Mouse (Mus musculus) limb, embryonic 14.5 days (tissue): ENCODE measurements at regions not wholly inside any gene's neighbourhood (a gene's known extent, or its start where the extent isn't known, plus 50 kb on each side); places are given as distances from the start of the nearest gene placed in this dataset.
A peak's percentile ranks its signal among the peaks of the same experiment; 100 is the strongest.
"Not testable (repeated sequence)": the region's sequence is repeated elsewhere in the genome, so short reads cannot be mapped to it uniquely, and the experiment has no call there.

Experiments used
- ATAC-seq: fragments of 200-750 bp; cut with Nextera tagmentation; 2 replicates; pipeline ENCODE4 v1.8.0; 2017; ENCODE audit warnings: low read depth, moderate number of reproducible peaks, moderate TSS enrichment; ENCODE audit not compliant: low FRiP score
- DNase-seq: peaks from one replicate; pipeline ENCODE4 v3.0.0-alpha.2; 2015; ENCODE audit warnings: low spot score
- H3K27ac ChIP-seq: fragments of 300-500 bp; sonication (generic); replicated peaks from 2 replicates; pipeline ENCODE4 v1.5.1; 2014; ENCODE audit warnings: low read depth, mild to moderate bottlenecking, low read length, moderate library complexity, mixed read lengths
- H3K27me3 ChIP-seq: fragments of 300-500 bp; sonication (generic); 2 replicates; pipeline ENCODE4 v1.6.1; 2014; ENCODE audit warnings: low read length, mixed read lengths; ENCODE audit not compliant: control insufficient read depth, insufficient read depth
- H3K36me3 ChIP-seq: fragments of 300-500 bp; sonication (generic); 2 replicates; pipeline ENCODE4 v1.6.1; 2014; ENCODE audit warnings: mild to moderate bottlenecking, low read length, moderate library complexity, mixed read lengths; ENCODE audit not compliant: control insufficient read depth, insufficient read depth
- H3K4me1 ChIP-seq: fragments of 300-500 bp; sonication (generic); 2 replicates; pipeline ENCODE4 v1.6.1; 2014; ENCODE audit warnings: antibody characterized with exemption, low read length, mixed read lengths; ENCODE audit not compliant: control insufficient read depth, insufficient read depth
- H3K4me2 ChIP-seq: fragments of 300-500 bp; sonication (generic); replicated peaks from 2 replicates; pipeline ENCODE4 v1.6.1; 2014; ENCODE audit warnings: low read depth, mild to moderate bottlenecking, low read length, moderate library complexity; ENCODE audit not compliant: severe bottlenecking
- H3K4me3 ChIP-seq: fragments of 300-500 bp; sonication (generic); replicated peaks from 2 replicates; pipeline ENCODE4 v1.5.1; 2014; ENCODE audit warnings: low read length
- H3K9ac ChIP-seq: fragments of 300-500 bp; sonication (generic); 2 replicates; pipeline ENCODE4 v1.6.1; 2014; ENCODE audit warnings: mild to moderate bottlenecking, low read depth, low read length, moderate library complexity; ENCODE audit not compliant: severe bottlenecking
- H3K9me3 ChIP-seq: fragments of 300-500 bp; sonication (generic); 2 replicates; pipeline ENCODE4 v1.6.1; 2016; ENCODE audit warnings: low read length; ENCODE audit not compliant: control insufficient read depth
- POLR2A ChIP-seq: fragments of 200-500 bp; IDR thresholded peaks from 2 replicates; pipeline ENCODE4 v1.8.0; 2012; ENCODE audit warnings: inconsistent platforms, mild to moderate bottlenecking, moderate library complexity, borderline replicate concordance; ENCODE audit not compliant: insufficient read depth, insufficient read length; ENCODE audit errors: extremely low read depth
- WGBS: fragments of 180-500 bp; shearing (Covaris S2); extraction: QIAGEN DNeasy Blood & Tissue Kit; methylation state at CpG from one replicate; pipeline ENCODE4 v1.1.7; 2014; 5-methylcytosine and 5-hydroxymethylcytosine counted together

- no peak overlapping the region for H3K27ac ChIP-seq
- 52% methylated on average over 6 of the region's 6 CpGs for WGBS
- TF ChIP-seq POLR2A: no peak
- H3K4me3 ChIP-seq: no peak overlapping the region
- no peak overlapping the region for H3K4me2 ChIP-seq
- H3K9ac ChIP-seq: no peak overlapping the region
- ATAC-seq (no peak), DNase-seq (peak; percentile 17)
- no peaks in the 10 kb centered on the region for H3K4me1 ChIP-seq
- H3K9me3 ChIP-seq: no peaks in the 10 kb centered on the region
- H3K27me3 ChIP-seq: no peaks in the 10 kb centered on the region
- no peaks in the 10 kb centered on the region for H3K36me3 ChIP-seq
These were observed 239.3 kb downstream of the Fam198b start for GRCm38 (mm10) chr3:80123666-80124065.

GRCm38 (mm10) chr3:80124621-80125020 is 240.3 kb downstream of the Fam198b start:
- H3K27me3 ChIP-seq: no peaks in the 10 kb centered on the region
- H3K4me1 ChIP-seq: no peaks in the 10 kb centered on the region

GRCm38 (mm10) chr3:80141697-80142096 is 257.4 kb downstream of the Fam198b start:
- Histone ChIP-seq H3K9ac (no peak overlapping the region), H3K36me3 (no peaks in the 10 kb centered on the region), H3K27ac (no peak overlapping the region), H3K4me2 (no peak overlapping the region), H3K4me3 (no peak overlapping the region), H3K4me1 (no peaks in the 10 kb centered on the region), H3K9me3 (no peaks in the 10 kb centered on the region), H3K27me3 (no peaks in the 10 kb centered on the region)
- DNase-seq (no peak), ATAC-seq (no peak)
- WGBS: 50% methylated on average over 1 of the region's 1 CpGs
- no peak for TF ChIP-seq POLR2A

More at GRCm38 (mm10) chr3:80124621-80125020, 240.3 kb downstream of the Fam198b start:
- H3K27ac ChIP-seq: no peak overlapping the region
- no peak overlapping the region for H3K9ac ChIP-seq
- no peak for TF ChIP-seq POLR2A
- H3K36me3 ChIP-seq: no peaks in the 10 kb centered on the region
- no peak overlapping the region for H3K4me2 ChIP-seq
- DNase-seq: no peak
- no peak for ATAC-seq
- no peaks in the 10 kb centered on the region for H3K9me3 ChIP-seq
- no peak overlapping the region for H3K4me3 ChIP-seq
- 71% methylated on average over 8 of the region's 8 CpGs for WGBS

- no peaks in the 10 kb centered on the region for H3K27me3 ChIP-seq
- no peak overlapping the region for H3K27ac ChIP-seq
- TF ChIP-seq POLR2A: no peak
- ATAC-seq (no peak), DNase-seq (no peak)
- no peak overlapping the region for H3K4me2 ChIP-seq
- H3K9ac ChIP-seq: no peak overlapping the region
- 74% methylated on average over 2 of the region's 2 CpGs for WGBS
- no peaks in the 10 kb centered on the region for H3K36me3 ChIP-seq
- no peak overlapping the region for H3K4me3 ChIP-seq
- H3K9me3 ChIP-seq: no peaks in the 10 kb centered on the region
- H3K4me1 ChIP-seq: no peaks in the 10 kb centered on the region
These were observed 276.1 kb downstream of the Fam198b start for GRCm38 (mm10) chr3:80160473-80160872.

GRCm38 (mm10) chr3:80181749-80182148 is 297.4 kb downstream of the Fam198b start:
- Histone ChIP-seq H3K36me3 (no peaks in the 10 kb centered on the region), H3K4me3 (no peak overlapping the region), H3K9me3 (no peaks in the 10 kb centered on the region), H3K27me3 (no peaks in the 10 kb centered on the region), H3K27ac (no peak overlapping the region), H3K9ac (no peak overlapping the region), H3K4me1 (peaks cover 4% of the 10 kb centered on the region; the same call in 1 of the 2 replicates), H3K4me2 (no peak overlapping the region)
- no peak for ATAC-seq
- DNase-seq: no peak
- 52% methylated on average over 2 of the region's 2 CpGs for WGBS
- no peak for TF ChIP-seq POLR2A

GRCm38 (mm10) chr3:80182161-80182560 is 297.8 kb downstream of the Fam198b start:
- DNase-seq, H3K36me3 ChIP-seq, H3K4me3 ChIP-seq, H3K9ac ChIP-seq, H3K4me2 ChIP-seq, ATAC-seq, H3K4me1 ChIP-seq, H3K9me3 ChIP-seq, H3K27ac ChIP-seq, H3K27me3 ChIP-seq: not testable (repeated sequence)
- 81% methylated on average over 2 of the region's 2 CpGs for WGBS
